Mouse (Mus musculus): ENCODE measurements around the gene BC049352. TPM values are rescaled to one million over a fixed set of nuclear protein-coding genes. Genes with fewer than 3 reads are reported as not detected.

The BC049352 gene
- total and polyA plus RNA-seq, 3 experiments, result not detected

GRCm38 (mm10) chr9:45170150-45170549 lies 11.7 kb upstream of the BC049352 start:
- DNase-seq (ENCODE audit: low read depth, low spot score), result no peak
- Histone ChIP-seq H3K79me2 (ENCODE audit: control insufficient read depth, insufficient read depth, low read length, poor library complexity) (no peaks in the 10 kb centered on the region), H3K27me3 (ENCODE audit: control insufficient read depth in 1 of 2, insufficient read depth in 2 of 2, low read length in 2 of 2) (no peaks in the 10 kb centered on the region; a peak in 3 of 4 replicates), H3K9me3 (replicated peaks; ENCODE audit: insufficient read depth, low read length) (no peaks in the 10 kb centered on the region), H3K4me1 (ENCODE audit: control insufficient read depth in 1 of 2, insufficient read depth in 2 of 2, low read length in 2 of 2) (no peaks in the 10 kb centered on the region), H3K4me3 (ENCODE audit: control insufficient read depth in 1 of 2, insufficient read depth in 1 of 2, low read depth in 2 of 2, low read length in 2 of 2) (no peak overlapping the region), H3K36me3 (ENCODE audit: control insufficient read depth in 1 of 2, insufficient read depth in 2 of 2, low read length in 2 of 2) (no peaks in the 10 kb centered on the region), H3K9ac (ENCODE audit: control insufficient read depth, low read depth, low read length, poor library complexity, severe bottlenecking) (no peak overlapping the region), H3K27ac (ENCODE audit: control insufficient read depth, low read depth, low read length) (no peak overlapping the region)
- TF ChIP-seq USF2 (IDR thresholded peaks at IDR 0.05; ENCODE audit: borderline replicate concordance in 1 of 2, insufficient read depth in 1 of 2, low read depth in 1 of 2, low read length in 2 of 2) (no peak), MXI1 (IDR thresholded peaks at IDR 0.05; ENCODE audit: low read depth, low read length) (no peak), ZNF384 (IDR thresholded peaks at IDR 0.05; ENCODE audit: low read depth, low read length) (no peak), E2F4 (IDR thresholded peaks at IDR 0.05; ENCODE audit: borderline replicate concordance, low read depth, low read length) (no peak), EP300 (IDR thresholded peaks at IDR 0.05; ENCODE audit: low read depth in 1 of 2, low read length in 2 of 2) (no peak), RCOR1 (IDR thresholded peaks at IDR 0.05; ENCODE audit: low read depth, low read length) (no peak), JUND (IDR thresholded peaks at IDR 0.05; ENCODE audit: low read depth, low read length) (no peak), NRF1 (IDR thresholded peaks at IDR 0.05; ENCODE audit: insufficient read depth, low read depth, low read length, poor library complexity, severe bottlenecking) (no peak), BHLHE40 (IDR thresholded peaks at IDR 0.05; ENCODE audit: borderline replicate concordance, low read depth, low read length) (no peak), MAX (IDR thresholded peaks at IDR 0.05; ENCODE audit: low read length) (no peak), USF1 (IDR thresholded peaks at IDR 0.05; ENCODE audit: low read depth, low read length) (no peak), TBP (IDR thresholded peaks at IDR 0.05; ENCODE audit: low read depth, low read length) (no peak), ZC3H11A (IDR thresholded peaks at IDR 0.05; ENCODE audit: low read depth, low read length) (no peak), MEF2A (IDR thresholded peaks at IDR 0.05; ENCODE audit: extremely low read depth, insufficient replicate concordance, low read depth, low read length, poor library complexity, severe bottlenecking) (no peak), ETS1 (IDR thresholded peaks at IDR 0.05; ENCODE audit: low read depth, low read length) (no peak), TCF12 (IDR thresholded peaks at IDR 0.05; ENCODE audit: low read depth, low read length) (no peak)

- Histone ChIP-seq H3K4me1 (ENCODE audit: control insufficient read depth in 1 of 2, insufficient read depth in 2 of 2, low read length in 2 of 2) (no peaks in the 10 kb centered on the region), H3K79me2 (ENCODE audit: control insufficient read depth, insufficient read depth, low read length, poor library complexity) (no peaks in the 10 kb centered on the region), H3K9me3 (replicated peaks; ENCODE audit: insufficient read depth, low read length) (no peaks in the 10 kb centered on the region), H3K36me3 (ENCODE audit: control insufficient read depth in 1 of 2, insufficient read depth in 2 of 2, low read length in 2 of 2) (no peaks in the 10 kb centered on the region), H3K27ac (ENCODE audit: control insufficient read depth, low read depth, low read length) (no peak overlapping the region), H3K9ac (ENCODE audit: control insufficient read depth, low read depth, low read length, poor library complexity, severe bottlenecking) (no peak overlapping the region), H3K27me3 (ENCODE audit: control insufficient read depth in 1 of 2, insufficient read depth in 2 of 2, low read length in 2 of 2) (no peaks in the 10 kb centered on the region; a peak in 3 of 4 replicates), H3K4me3 (ENCODE audit: control insufficient read depth in 1 of 2, insufficient read depth in 1 of 2, low read depth in 2 of 2, low read length in 2 of 2) (no peak overlapping the region)
- peak; percentile 16 for DNase-seq (ENCODE audit: low read depth, low spot score)
- no peak for TF ChIP-seq USF2 (IDR thresholded peaks at IDR 0.05; ENCODE audit: borderline replicate concordance in 1 of 2, insufficient read depth in 1 of 2, low read depth in 1 of 2, low read length in 2 of 2)
These were observed 10.7 kb upstream of the BC049352 start for GRCm38 (mm10) chr9:45171073-45171610.
